Mouse (Mus musculus): ENCODE measurements around the gene Krt33b.

Gene Krt33b

GRCm38 (mm10) chr11:99993620-99994383, 35.9 kb downstream of the Krt33b start, which contains the start of gene Krtap17-1:
Gene Krtap17-1, minus strand, starts transcription at chr11:99993994.
- DNase-seq (ENCODE audit: low read depth, low spot score): no peak

- DNase-seq (ENCODE audit: low read depth, low spot score): no peak
Measured at GRCm38 (mm10) chr11:99990571-99990970, 39.1 kb downstream of the Krt33b start.

GRCm38 (mm10) chr11:99989881-99990405, 39.7 kb downstream of the Krt33b start:
- DNase-seq (ENCODE audit: low read depth, low spot score): no peak

- no peak for DNase-seq (ENCODE audit: low read depth, low spot score)
Measured at GRCm38 (mm10) chr11:99988530-99988929, 41.1 kb downstream of the Krt33b start.

GRCm38 (mm10) chr11:99986180-99986647, 43.5 kb downstream of the Krt33b start, which contains the start of gene Krtap16-1:
Gene Krtap16-1, minus strand, starts transcription at chr11:99986597.
- no peak for DNase-seq (ENCODE audit: low read depth, low spot score)

GRCm38 (mm10) chr11:99985291-99986092, 44.2 kb downstream of the Krt33b start:
- no peak for DNase-seq (ENCODE audit: low read depth, low spot score)

- no peak for DNase-seq (ENCODE audit: low read depth, low spot score)
Measured at GRCm38 (mm10) chr11:99983442-99983841, 46.2 kb downstream of the Krt33b start.

GRCm38 (mm10) chr11:99982731-99983130, 46.9 kb downstream of the Krt33b start:
- no peak for DNase-seq (ENCODE audit: low read depth, low spot score)

- no peak for DNase-seq (ENCODE audit: low read depth, low spot score)
Measured at GRCm38 (mm10) chr11:99978953-99979352, 50.7 kb downstream of the Krt33b start, which contains the start of gene Krtap29-1. Gene Krtap29-1, minus strand, starts transcription at chr11:99979053.
